Mouse (Mus musculus) stomach, postnatal 0 days (tissue): Measurements from ENCODE around the gene Ptpn13. TPM values are rescaled to one million over a fixed set of nuclear protein-coding genes. Genes with fewer than 3 reads are reported as not detected.
A peak's percentile ranks its signal among the peaks of the same experiment; 100 is the strongest.

Experiments used
- ATAC-seq: fragments of 200-750 bp; cut with Nextera tagmentation; 2 replicates; pipeline ENCODE4 v1.8.0; 2017; ENCODE audit not compliant: low FRiP score, low TSS enrichment
- DNase-seq: peaks from one replicate; pipeline ENCODE4 v3.0.0-alpha.2; 2016; ENCODE audit warnings: low spot score
- H3K27ac ChIP-seq: fragments of 300-500 bp; sonication (generic); replicated peaks from 2 replicates; pipeline ENCODE4 v1.5.1; 2014; ENCODE audit warnings: mild to moderate bottlenecking, control low read depth
- H3K27me3 ChIP-seq: fragments of 300-500 bp; sonication (generic); 2 replicates; pipeline ENCODE4 v1.6.1; 2014; ENCODE audit warnings: low read length; ENCODE audit not compliant: control insufficient read depth, insufficient read depth
- H3K36me3 ChIP-seq: fragments of 300-500 bp; sonication (generic); 2 replicates; pipeline ENCODE4 v1.6.1; 2014; ENCODE audit warnings: low read length, mixed read lengths; ENCODE audit not compliant: control insufficient read depth, insufficient read depth
- H3K4me1 ChIP-seq: fragments of 300-500 bp; sonication (generic); replicated peaks from 2 replicates; pipeline ENCODE4 v1.6.1; 2014; ENCODE audit warnings: antibody characterized with exemption; ENCODE audit not compliant: control insufficient read depth, insufficient read depth
- H3K4me2 ChIP-seq: fragments of 300-500 bp; sonication (generic); replicated peaks from 2 replicates; pipeline ENCODE4 v1.6.1; 2014; ENCODE audit warnings: low read depth, mild to moderate bottlenecking, control low read depth, moderate library complexity
- H3K4me3 ChIP-seq: fragments of 300-500 bp; sonication (generic); 2 replicates; pipeline ENCODE4 v1.5.1; 2014; ENCODE audit warnings: low read depth, low read length, control low read depth
- H3K9ac ChIP-seq: fragments of 300-500 bp; sonication (generic); 2 replicates; pipeline ENCODE4 v1.6.1; 2014; ENCODE audit warnings: mild to moderate bottlenecking, low read length, control low read depth, mixed read lengths
- H3K9me3 ChIP-seq: fragments of 300-500 bp; sonication (generic); 2 replicates; pipeline ENCODE4 v1.6.1; 2016; ENCODE audit warnings: low read length; ENCODE audit not compliant: control insufficient read depth
- CTCF ChIP-seq: IDR thresholded peaks from 2 replicates; pipeline ENCODE4 v1.5.1; 2016; ENCODE audit warnings: antibody characterized with exemption, low read depth, mild to moderate bottlenecking, moderate library complexity
- EP300 ChIP-seq: optimal IDR thresholded peaks from 2 replicates; pipeline ENCODE3; 2016; ENCODE audit warnings: antibody characterized with exemption
- WGBS: fragments of 180-500 bp; shearing (Covaris S2); extraction: QIAGEN DNeasy Blood & Tissue Kit; methylation state at CpG from one replicate; pipeline ENCODE4 v1.1.7; 2014; 5-methylcytosine and 5-hydroxymethylcytosine counted together
- polyA plus RNA-seq: library from polyadenylated mRNA; unstranded; fragments of >200 nt; fragmentation: Nextera tagmentation; extraction: Ambion mirVana; gene quantifications from 2 replicates; pipeline ENCODE4 v1.2.1, GENCODE M21; 2015

Gene Ptpn13
- polyA plus RNA-seq, 1 experiment from 2014 or later = 7.6 TPM

DNA sequence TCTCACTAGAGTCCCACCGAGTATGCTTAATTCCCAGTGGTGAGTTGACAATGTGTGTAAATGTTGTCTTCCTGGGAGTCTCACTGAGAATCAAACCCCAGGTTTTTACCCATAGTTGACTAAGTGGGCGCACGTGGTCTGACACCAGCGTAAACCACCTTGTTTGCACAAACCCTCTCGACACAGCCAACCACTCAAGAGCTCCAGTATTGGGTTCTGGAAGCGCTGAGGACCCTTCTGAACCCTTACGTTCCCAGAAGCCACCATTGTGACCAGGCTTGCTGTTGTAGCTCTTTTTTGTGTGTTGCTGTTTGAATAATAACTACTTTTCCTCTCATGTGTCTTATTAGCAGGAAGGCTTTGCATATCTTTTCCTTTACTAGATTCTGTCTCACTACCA is 20.4 kb downstream of the Ptpn13 start:
- no peak for TF ChIP-seq CTCF
- no peak for TF ChIP-seq EP300
- DNase-seq (no peak), ATAC-seq (no peak)
- no peaks in the 10 kb centered on the region; the same call in 1 of the 2 replicates for H3K4me1 ChIP-seq
- WGBS = 80% methylated on average over 7 of the region's 7 CpGs
- no peaks in the 10 kb centered on the region for H3K9me3 ChIP-seq
- H3K4me3 ChIP-seq = no peak overlapping the region
- no peak overlapping the region for H3K4me2 ChIP-seq
- H3K9ac ChIP-seq = no peak overlapping the region
- no peaks in the 10 kb centered on the region for H3K27me3 ChIP-seq
- H3K36me3 ChIP-seq = no peaks in the 10 kb centered on the region
- no peak overlapping the region for H3K27ac ChIP-seq

DNA sequence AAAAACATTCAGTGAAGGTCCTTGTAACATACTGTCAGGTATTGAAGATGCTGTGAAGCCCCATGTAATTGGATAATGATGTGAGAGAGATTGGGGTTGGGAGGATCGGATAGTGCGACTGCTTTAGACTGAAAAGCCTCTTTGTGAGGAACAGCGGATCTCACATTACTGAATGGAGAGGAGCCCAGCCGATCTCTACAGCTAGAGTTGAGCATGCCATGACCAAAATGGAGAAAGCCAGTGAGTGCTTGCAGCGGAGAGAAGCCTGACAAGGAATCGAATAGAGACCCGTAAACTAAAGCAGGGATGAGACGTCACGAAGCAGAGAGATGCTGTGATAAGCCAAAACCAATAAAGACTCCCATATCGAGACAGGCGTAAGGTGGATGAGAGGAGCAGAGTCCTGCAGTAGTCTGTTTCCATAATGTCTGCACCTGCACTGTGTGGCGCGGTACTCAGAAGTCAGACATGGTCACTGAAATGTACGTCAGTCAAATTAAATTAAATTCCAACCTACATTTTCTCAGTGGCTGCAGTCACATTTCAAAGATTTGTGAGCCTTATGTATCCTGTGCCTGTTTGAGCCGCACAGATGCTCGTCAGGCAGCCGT is 22.9 kb downstream of the Ptpn13 start:
- no peak overlapping the region for H3K4me2 ChIP-seq
- no peak overlapping the region for H3K4me3 ChIP-seq
- no peak for DNase-seq
- H3K9me3 ChIP-seq = 0 out of 2 replicates have a peak, but pooled peaks cover 3% of the 10 kb centered on the region
- H3K27ac ChIP-seq = no peak overlapping the region
- no peaks in the 10 kb centered on the region for H3K36me3 ChIP-seq
- 86% methylated on average over 17 of the region's 17 CpGs for WGBS
- no peak for ATAC-seq
- no peak for TF ChIP-seq CTCF
- TF ChIP-seq EP300 = no peak
- H3K9ac ChIP-seq = no peak overlapping the region
- H3K4me1 ChIP-seq = no peaks in the 10 kb centered on the region; the same call in 1 of the 2 replicates
- no peaks in the 10 kb centered on the region for H3K27me3 ChIP-seq

DNA sequence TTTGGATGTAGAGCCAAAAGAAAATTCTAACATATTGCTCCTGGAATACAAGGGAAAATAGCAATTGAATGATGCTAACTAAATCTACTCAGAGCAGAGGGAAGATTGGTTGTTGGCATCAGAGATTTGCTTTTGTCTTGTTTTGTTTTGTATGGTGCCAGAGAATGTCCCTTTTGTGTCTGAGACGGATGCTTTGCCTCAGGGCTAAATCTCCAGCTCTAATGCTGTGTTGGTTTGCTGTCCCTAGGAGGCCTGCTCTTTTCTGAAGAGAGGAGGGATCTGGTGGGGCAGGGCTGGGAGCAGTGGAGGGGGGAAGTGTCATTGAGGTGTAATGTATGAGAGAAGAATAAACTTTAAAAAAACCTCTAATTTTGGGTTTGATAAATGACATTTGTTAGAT is 23.5 kb downstream of the Ptpn13 start:
- WGBS = 41% methylated on average over 1 of the region's 1 CpGs
- no peak for DNase-seq

DNA sequence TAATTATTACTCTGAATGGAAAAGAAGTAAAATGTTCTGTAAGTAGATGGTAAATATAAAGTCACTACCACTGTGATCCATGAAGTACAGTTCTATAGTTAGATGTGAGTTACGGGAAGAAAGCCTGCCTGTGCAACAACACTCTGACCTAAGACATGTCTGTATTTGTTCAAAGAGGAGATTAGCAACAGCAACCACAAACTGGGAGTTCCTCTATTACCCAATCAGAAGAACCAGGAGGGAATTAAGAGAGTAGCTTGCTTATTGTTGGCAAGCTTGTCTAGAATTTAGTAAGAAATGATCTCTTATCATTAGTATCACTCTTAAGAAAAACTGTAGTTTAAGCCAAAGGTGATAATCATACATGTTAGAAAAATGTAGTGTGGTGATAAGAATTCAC is 25.7 kb downstream of the Ptpn13 start:
- Histone ChIP-seq H3K27me3 (no peaks in the 10 kb centered on the region), H3K4me1 (no peaks in the 10 kb centered on the region), H3K4me3 (no peak overlapping the region), H3K27ac (no peak overlapping the region), H3K9ac (no peak overlapping the region), H3K4me2 (no peak overlapping the region), H3K9me3 (0 out of 2 replicates have a peak, but pooled peaks cover 3% of the 10 kb centered on the region), H3K36me3 (no peaks in the 10 kb centered on the region)
- DNase-seq (no peak), ATAC-seq (no peak)
- WGBS = 75% methylated on average over 1 of the region's 1 CpGs
- peak; percentile 42 for TF ChIP-seq EP300
- TF ChIP-seq CTCF = no peak

More for the DNA sequence above, 23.5 kb downstream of the Ptpn13 start:
- no peak overlapping the region for H3K4me2 ChIP-seq
- H3K4me1 ChIP-seq = no peaks in the 10 kb centered on the region
- 0 out of 2 replicates have a peak, but pooled peaks cover 3% of the 10 kb centered on the region for H3K9me3 ChIP-seq
- no peaks in the 10 kb centered on the region for H3K36me3 ChIP-seq
- ATAC-seq = no peak
- no peak overlapping the region for H3K27ac ChIP-seq
- H3K4me3 ChIP-seq = no peak overlapping the region
- TF ChIP-seq EP300 (no peak), CTCF (no peak)
- H3K9ac ChIP-seq = no peak overlapping the region
- no peaks in the 10 kb centered on the region for H3K27me3 ChIP-seq

DNA sequence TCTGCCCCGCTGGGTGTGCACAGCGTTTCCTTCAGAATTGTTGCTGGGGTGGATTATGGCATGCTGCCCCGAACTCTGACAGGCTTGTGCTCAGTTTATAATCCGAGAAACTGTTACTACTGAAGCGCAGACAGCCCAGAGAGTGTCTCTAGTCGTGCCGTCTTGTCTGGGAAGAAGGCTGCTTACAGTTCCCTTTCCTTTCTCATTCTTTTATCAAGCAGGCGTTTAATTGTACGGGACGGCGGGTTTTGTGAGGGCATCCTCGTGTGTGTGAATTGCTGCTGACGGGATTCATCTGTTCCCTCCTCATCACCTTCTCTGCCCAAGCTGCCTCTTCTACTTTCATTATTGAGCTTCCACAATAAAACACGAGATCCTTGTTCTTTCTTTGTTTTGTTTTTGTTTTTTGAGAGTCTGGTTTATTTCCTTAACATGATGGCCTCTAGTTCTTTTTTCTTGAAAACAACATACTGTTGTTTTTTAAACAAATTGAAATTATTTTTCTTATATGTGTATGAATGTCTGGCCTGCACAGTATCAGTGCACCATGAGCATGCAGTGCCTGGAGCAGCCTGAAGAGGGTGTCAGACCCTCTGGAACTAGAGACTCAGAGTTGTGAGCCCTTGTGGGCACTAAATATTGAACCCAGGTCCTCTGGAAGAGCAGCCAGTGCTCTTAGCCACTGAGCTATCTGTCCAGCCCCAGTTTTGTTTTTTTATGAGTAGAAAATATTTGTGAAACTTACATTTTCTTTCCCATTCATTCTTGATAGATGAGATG is 28.6 kb downstream of the Ptpn13 start:
- 73% methylated on average over 14 of the region's 14 CpGs for WGBS
- DNase-seq (no peak), ATAC-seq (no peak)
- H3K4me1 ChIP-seq = no peaks in the 10 kb centered on the region
- H3K4me2 ChIP-seq = no peak overlapping the region
- H3K27me3 ChIP-seq = no peaks in the 10 kb centered on the region
- 0 out of 2 replicates have a peak, but pooled peaks cover 3% of the 10 kb centered on the region for H3K9me3 ChIP-seq
- no peaks in the 10 kb centered on the region for H3K36me3 ChIP-seq
- no peak overlapping the region for H3K27ac ChIP-seq
- TF ChIP-seq CTCF = peak; percentile 41
- TF ChIP-seq EP300 = no peak
- no peak overlapping the region for H3K9ac ChIP-seq
- H3K4me3 ChIP-seq = no peak overlapping the region

DNA sequence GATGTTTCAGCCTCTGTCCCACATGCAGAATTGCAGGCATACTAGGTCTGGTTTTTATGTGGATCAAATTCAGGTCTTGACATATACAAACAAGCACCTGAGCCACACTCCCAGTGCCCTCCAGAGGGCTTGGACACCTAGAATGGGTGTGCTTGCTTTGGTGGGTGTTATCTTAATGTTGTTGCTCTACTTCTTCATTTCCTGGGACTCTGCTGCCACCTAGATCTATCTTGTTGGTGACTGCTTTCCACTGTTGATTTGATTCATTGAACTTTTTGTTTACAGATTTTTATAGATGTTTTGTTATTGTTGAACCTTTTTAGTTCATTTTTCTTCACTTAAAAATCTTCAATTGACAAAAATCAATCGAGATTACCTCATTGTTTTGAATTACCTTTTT is 31.8 kb downstream of the Ptpn13 start:
- no peaks in the 10 kb centered on the region for H3K4me1 ChIP-seq
- H3K9me3 ChIP-seq = no peaks in the 10 kb centered on the region
- TF ChIP-seq EP300 (no peak), CTCF (peak; percentile 50)
- H3K27me3 ChIP-seq = no peaks in the 10 kb centered on the region
- DNase-seq (no peak), ATAC-seq (no peak)
- 85% methylated on average over 1 of the region's 1 CpGs for WGBS
- no peaks in the 10 kb centered on the region for H3K36me3 ChIP-seq
- no peak overlapping the region for H3K27ac ChIP-seq
- no peak overlapping the region for H3K4me2 ChIP-seq
- H3K9ac ChIP-seq = no peak overlapping the region
- H3K4me3 ChIP-seq = no peak overlapping the region
